Mouse (Mus musculus) heart, embryonic 11.5 days (tissue): ENCODE measurements around the gene Clic4. TPM values are rescaled to one million over a fixed set of nuclear protein-coding genes. Genes with fewer than 3 reads are reported as not detected.

Experiments
- ATAC-seq: fragments of 200-750 bp; cut with Nextera tagmentation; replicated peaks from 2 replicates; pipeline ENCODE4 v1.8.0; 2017; ENCODE audit warnings: moderate library complexity; ENCODE audit not compliant: insufficient number of reproducible peaks, low FRiP score, low TSS enrichment
- H3K27ac ChIP-seq: fragments of 300-500 bp; sonication (generic); 2 replicates; pipeline ENCODE4 v1.5.1; 2014; ENCODE audit warnings: mild to moderate bottlenecking, low read depth, low read length
- H3K27me3 ChIP-seq: fragments of 300-500 bp; sonication (generic); 2 replicates; pipeline ENCODE4 v1.6.1; 2014; ENCODE audit warnings: mild to moderate bottlenecking, low read length, mixed read lengths; ENCODE audit not compliant: control insufficient read depth, insufficient read depth
- H3K36me3 ChIP-seq: fragments of 300-500 bp; sonication (generic); 2 replicates; pipeline ENCODE4 v1.6.1; 2014; ENCODE audit warnings: mild to moderate bottlenecking, low read length, moderate library complexity, mixed read lengths; ENCODE audit not compliant: control insufficient read depth, insufficient read depth
- H3K4me1 ChIP-seq: fragments of 300-500 bp; sonication (generic); 2 replicates; pipeline ENCODE4 v1.6.1; 2014; ENCODE audit warnings: low read length; ENCODE audit not compliant: control insufficient read depth, insufficient read depth
- H3K4me2 ChIP-seq: fragments of 300-500 bp; sonication (generic); 2 replicates; pipeline ENCODE4 v1.6.1; 2014; ENCODE audit warnings: mild to moderate bottlenecking, moderate library complexity
- H3K4me3 ChIP-seq: fragments of 300-500 bp; sonication (generic); 2 replicates; pipeline ENCODE4 v1.5.1; 2014; ENCODE audit warnings: low read depth, low read length
- H3K9ac ChIP-seq: fragments of 300-500 bp; sonication (generic); 2 replicates; pipeline ENCODE4 v1.6.1; 2014; ENCODE audit warnings: mild to moderate bottlenecking, low read depth, low read length, moderate library complexity
- H3K9me3 ChIP-seq: fragments of 300-500 bp; sonication (generic); replicated peaks from 2 replicates; pipeline ENCODE4 v1.6.1; 2016; ENCODE audit warnings: low read length; ENCODE audit not compliant: control insufficient read depth
- WGBS: fragments of 180-500 bp; shearing (Covaris S2); extraction: QIAGEN DNeasy Blood & Tissue Kit; methylation state at CpG from one replicate; pipeline ENCODE4 v1.1.7; 2014; ENCODE audit not compliant: insufficient replicate concordance; 5-methylcytosine and 5-hydroxymethylcytosine counted together
- polyA plus RNA-seq: library from polyadenylated mRNA; unstranded; fragments of >200 nt; fragmentation: Nextera tagmentation; extraction: Ambion mirVana; gene quantifications from 2 replicates; pipeline ENCODE4 v1.2.1, GENCODE M21; 2014

Clic4 gene
- polyA plus RNA-seq, 1 experiment from 2014 or later = 156 TPM

DNA sequence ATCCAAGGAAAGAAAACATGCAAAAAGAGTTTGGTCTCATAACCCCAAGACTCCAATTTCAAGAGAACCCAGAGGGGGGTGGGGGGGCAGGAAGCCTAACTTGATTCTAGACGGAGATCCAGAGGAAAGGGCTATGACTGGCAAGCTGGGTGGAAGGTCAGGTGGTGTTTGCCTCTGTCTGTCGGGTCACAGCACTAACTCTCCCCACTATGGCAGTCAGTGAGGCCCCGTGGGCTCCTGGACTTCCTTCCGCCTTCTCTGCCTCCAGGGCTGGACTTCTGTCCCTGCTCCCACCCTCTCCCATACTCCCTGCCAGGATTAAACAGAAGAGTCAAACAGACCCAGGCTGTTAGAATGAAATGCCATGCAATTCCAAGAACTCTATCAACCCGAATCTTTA lies 30.9 kb downstream of the Clic4 start:
- Histone ChIP-seq H3K36me3 (peaks cover 11% of the 10 kb centered on the region), H3K9ac (no peak overlapping the region), H3K27ac (peak overlapping the region; percentile 60; the same call in 1 of the 2 replicates)

DNA sequence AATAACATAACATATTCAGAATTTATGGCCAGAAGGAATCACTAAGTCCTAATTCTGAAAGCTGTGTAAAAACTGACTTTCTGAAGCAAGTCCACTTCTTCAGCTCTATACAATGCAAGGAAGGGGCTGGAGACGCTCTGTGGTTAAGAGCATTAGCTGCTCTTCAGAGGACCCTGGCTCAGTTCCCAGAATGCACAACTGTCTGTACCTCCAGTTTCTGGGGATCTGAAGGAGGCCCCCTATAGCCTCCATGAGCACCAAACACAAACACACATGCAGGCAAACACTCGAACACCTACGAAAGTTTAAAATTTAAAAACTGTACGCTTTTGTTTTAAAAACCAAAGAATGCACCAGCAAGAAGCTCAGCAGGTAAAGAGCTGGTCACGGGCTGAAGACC lies 31.5 kb downstream of the Clic4 start:
- no peak overlapping the region for H3K9ac ChIP-seq
- no peak overlapping the region for H3K4me3 ChIP-seq
- H3K36me3 ChIP-seq = peaks cover 13% of the 10 kb centered on the region
- no peak for ATAC-seq
- no peak overlapping the region for H3K4me2 ChIP-seq
- no peaks in the 10 kb centered on the region for H3K27me3 ChIP-seq
- no peaks in the 10 kb centered on the region for H3K9me3 ChIP-seq
- peaks cover 68% of the 10 kb centered on the region for H3K4me1 ChIP-seq
- 69% methylated on average over 5 of the region's 5 CpGs for WGBS
- 0 out of 2 replicates have a peak overlapping the region, but pooled peaks have one; percentile 60 for H3K27ac ChIP-seq

More for the DNA sequence above, 30.9 kb downstream of the Clic4 start:
- 31% methylated on average over 5 of the region's 5 CpGs for WGBS
- Histone ChIP-seq H3K9me3 (no peaks in the 10 kb centered on the region), H3K4me3 (no peak overlapping the region), H3K27me3 (no peaks in the 10 kb centered on the region), H3K4me1 (peaks cover 67% of the 10 kb centered on the region), H3K4me2 (no peak overlapping the region)
- 0 out of 2 replicates have a peak, but pooled peaks have one; percentile 46 for ATAC-seq

DNA sequence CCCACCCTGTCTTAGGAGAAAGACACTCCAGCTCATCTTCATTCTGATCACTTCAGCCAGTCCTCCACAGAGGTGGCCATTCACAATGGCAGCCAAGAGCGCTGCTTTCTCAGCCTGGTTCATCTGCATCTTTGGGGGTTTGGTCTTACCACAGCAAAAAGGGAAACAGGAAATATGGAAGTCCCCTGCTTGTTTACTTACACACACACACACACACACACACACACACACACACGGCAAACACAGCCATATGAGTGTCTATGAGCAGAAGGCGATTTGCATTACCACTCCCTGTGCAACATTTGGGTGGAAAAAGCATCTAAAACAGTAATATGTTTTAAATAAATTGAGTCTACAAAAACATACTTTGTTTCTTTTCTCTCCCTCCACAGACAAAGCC lies 32.3 kb downstream of the Clic4 start:
- no peak for ATAC-seq
- H3K9me3 ChIP-seq = no peaks in the 10 kb centered on the region
- no peak overlapping the region; the same call in 1 of the 2 replicates for H3K4me2 ChIP-seq
- peaks cover 71% of the 10 kb centered on the region for H3K4me1 ChIP-seq
- peaks cover 15% of the 10 kb centered on the region for H3K36me3 ChIP-seq
- H3K27ac ChIP-seq = 0 out of 2 replicates have a peak overlapping the region, but pooled peaks have one; percentile 35
- H3K27me3 ChIP-seq = no peaks in the 10 kb centered on the region
- H3K4me3 ChIP-seq = no peak overlapping the region
- H3K9ac ChIP-seq = no peak overlapping the region
- WGBS = 74% methylated on average over 3 of the region's 3 CpGs

DNA sequence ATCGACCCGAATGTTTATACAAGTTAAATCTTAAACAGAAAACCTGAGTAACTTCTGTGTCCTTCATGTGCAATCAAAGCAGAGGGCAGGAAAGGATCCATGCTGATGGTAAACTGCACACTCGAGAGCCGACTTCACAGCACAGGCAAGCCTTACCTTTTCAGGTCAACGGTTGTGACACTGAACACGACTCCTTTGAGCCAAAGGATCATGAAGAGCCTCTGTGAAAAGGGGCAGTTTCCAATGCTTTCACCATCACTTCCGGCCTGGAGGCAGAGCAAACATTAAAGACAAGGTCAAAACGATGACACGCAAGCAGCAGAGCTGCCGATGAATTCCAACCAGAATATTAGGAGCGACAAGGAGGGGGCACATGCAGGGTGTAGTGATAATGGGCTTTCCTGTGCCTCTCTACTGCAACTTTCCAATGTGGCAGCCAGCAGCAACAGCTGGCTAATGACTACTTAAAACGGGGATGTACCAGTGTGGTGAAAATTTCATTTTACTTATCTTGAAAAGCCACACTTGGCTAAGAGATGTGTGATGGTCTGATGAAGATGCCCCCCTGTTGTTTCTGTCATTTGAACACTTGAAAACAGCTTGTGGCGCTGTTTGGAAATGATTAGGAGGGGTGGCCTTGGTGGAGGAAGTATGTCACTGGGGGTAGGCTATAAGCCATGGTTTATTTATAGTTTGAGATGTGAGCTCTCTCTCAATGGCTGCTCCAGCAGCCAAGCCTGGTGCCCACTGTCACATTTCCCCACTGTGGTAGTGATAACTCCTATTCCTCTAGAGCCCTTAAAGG lies 33.7 kb downstream of the Clic4 start:
- H3K9ac ChIP-seq = no peak overlapping the region
- H3K4me1 ChIP-seq = peaks cover 74% of the 10 kb centered on the region
- peak overlapping the region; percentile 41 for H3K4me2 ChIP-seq
- no peak overlapping the region for H3K4me3 ChIP-seq
- H3K9me3 ChIP-seq = no peaks in the 10 kb centered on the region
- WGBS = 58% methylated on average over 13 of the region's 13 CpGs
- peak overlapping the region; percentile 85 for H3K27ac ChIP-seq
- peaks cover 15% of the 10 kb centered on the region for H3K36me3 ChIP-seq
- no peak for ATAC-seq
- no peaks in the 10 kb centered on the region for H3K27me3 ChIP-seq

DNA sequence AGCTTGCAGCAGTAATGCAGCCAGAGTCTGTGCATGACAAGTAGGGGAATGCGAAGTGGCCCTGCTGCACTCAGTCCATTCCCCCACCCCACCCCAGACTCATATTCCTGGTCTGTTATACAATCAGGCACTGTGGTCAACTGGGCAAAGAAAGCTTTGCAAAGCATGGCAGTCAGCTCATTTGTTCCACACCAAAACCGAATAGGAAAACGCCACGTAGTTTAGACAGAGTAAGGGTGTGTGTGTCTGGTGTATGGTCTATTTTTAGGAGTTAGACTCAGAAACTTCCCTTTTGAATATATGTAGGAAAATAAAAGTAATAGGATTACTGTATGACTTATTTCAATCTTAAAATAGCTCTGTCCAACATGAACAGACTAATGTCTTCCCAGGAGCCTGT lies 36.0 kb downstream of the Clic4 start:
- H3K36me3 ChIP-seq = peaks cover 15% of the 10 kb centered on the region
- no peak for ATAC-seq
- peaks cover 64% of the 10 kb centered on the region for H3K4me1 ChIP-seq
- WGBS = 84% methylated on average over 4 of the region's 4 CpGs
- no peaks in the 10 kb centered on the region for H3K9me3 ChIP-seq
- no peaks in the 10 kb centered on the region for H3K27me3 ChIP-seq
- H3K4me3 ChIP-seq = no peak overlapping the region
- no peak overlapping the region for H3K27ac ChIP-seq
- no peak overlapping the region for H3K9ac ChIP-seq
- H3K4me2 ChIP-seq = no peak overlapping the region

DNA sequence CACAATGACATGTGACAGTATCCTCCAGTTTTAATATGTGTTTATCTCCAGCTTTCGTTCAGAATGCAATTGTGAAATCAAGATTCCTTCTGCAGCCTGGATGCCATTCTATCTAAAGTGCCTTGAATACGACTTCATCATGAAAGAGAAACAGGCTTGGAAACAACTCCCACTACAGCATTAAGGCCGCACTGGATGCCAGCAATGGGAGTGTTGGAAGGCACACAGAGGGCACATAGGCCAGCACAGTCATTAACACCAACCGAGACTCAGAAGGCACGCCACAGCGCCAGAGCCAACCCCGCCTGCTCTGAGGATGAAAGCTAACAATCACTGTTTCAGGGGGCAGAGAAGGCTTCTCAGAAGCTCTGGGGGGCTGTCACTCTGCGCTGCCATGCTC lies 37.1 kb downstream of the Clic4 start:
- WGBS = 81% methylated on average over 8 of the region's 8 CpGs
- peaks cover 15% of the 10 kb centered on the region for H3K36me3 ChIP-seq
- no peak overlapping the region for H3K4me2 ChIP-seq
- H3K9ac ChIP-seq = no peak overlapping the region; the same call in 1 of the 2 replicates
- H3K9me3 ChIP-seq = no peaks in the 10 kb centered on the region
- no peaks in the 10 kb centered on the region for H3K27me3 ChIP-seq
- H3K4me1 ChIP-seq = peaks cover 58% of the 10 kb centered on the region
- 0 out of 2 replicates have a peak overlapping the region, but pooled peaks have one; percentile 29 for H3K27ac ChIP-seq
- ATAC-seq = no peak
- H3K4me3 ChIP-seq = no peak overlapping the region

DNA sequence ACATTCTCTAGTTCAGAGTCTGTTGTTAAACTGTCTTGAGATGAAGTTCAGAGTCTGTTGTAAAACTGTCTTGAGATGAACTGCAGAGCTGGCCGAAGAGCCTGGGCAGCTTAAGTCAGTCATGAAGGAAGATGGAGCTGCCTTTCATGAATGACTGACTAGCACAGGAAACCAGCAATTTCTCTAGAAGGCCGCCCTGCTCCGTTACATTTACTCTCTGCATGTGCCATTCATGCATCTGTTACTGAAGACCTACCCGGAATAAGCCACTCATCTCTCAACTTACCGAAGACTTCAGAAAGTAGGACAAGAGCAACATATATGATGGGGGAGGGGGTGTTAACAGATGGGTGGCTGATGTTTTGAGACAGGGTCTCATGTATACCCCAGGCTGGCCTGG lies 40.1 kb downstream of the Clic4 start:
- H3K9ac ChIP-seq = no peak overlapping the region
- no peaks in the 10 kb centered on the region for H3K9me3 ChIP-seq
- no peaks in the 10 kb centered on the region for H3K27me3 ChIP-seq
- no peak overlapping the region for H3K4me2 ChIP-seq
- H3K36me3 ChIP-seq = peaks cover 8% of the 10 kb centered on the region; the same call in 1 of the 2 replicates
- H3K27ac ChIP-seq = no peak overlapping the region
- ATAC-seq = no peak
- WGBS = 81% methylated on average over 5 of the region's 5 CpGs
- H3K4me3 ChIP-seq = no peak overlapping the region
- peaks cover 34% of the 10 kb centered on the region for H3K4me1 ChIP-seq

DNA sequence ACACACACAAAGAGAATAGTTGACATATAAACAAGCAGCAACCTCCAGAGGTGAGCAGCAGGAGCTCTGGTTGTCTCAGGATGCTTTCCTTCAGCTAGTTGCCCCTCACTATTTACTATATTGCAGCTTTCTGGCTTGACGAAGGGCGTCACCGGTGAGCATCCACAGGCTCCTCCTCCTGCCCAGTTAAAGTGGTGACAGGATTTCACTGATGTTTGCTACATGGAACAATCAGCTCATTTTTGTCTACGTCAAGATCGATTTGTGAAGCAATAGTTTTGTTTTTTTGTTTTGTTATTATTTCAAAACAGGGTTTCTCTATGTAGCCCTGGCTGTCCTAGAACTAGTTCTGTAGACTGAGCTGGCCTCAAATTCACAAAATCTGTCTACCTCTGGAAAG lies 41.1 kb downstream of the Clic4 start:
- Histone ChIP-seq H3K27me3 (no peaks in the 10 kb centered on the region), H3K4me1 (peaks cover 28% of the 10 kb centered on the region), H3K27ac (no peak overlapping the region), H3K4me3 (no peak overlapping the region), H3K36me3 (peaks cover 3% of the 10 kb centered on the region; the same call in 1 of the 2 replicates), H3K4me2 (no peak overlapping the region), H3K9ac (no peak overlapping the region), H3K9me3 (no peaks in the 10 kb centered on the region)
- no peak for ATAC-seq
- whole genome bisulfite sequencing = 71% methylated on average over 5 of the region's 5 CpGs
